Mouse (Mus musculus): Measurements from ENCODE around the gene Hist1h2bk. TPM values are rescaled to one million over a fixed set of nuclear protein-coding genes. Genes with fewer than 3 reads are reported as not detected.

Hist1h2bk gene
- polyA plus RNA-seq, 1 experiment from 2014 or later: 9.5 TPM

DNA sequence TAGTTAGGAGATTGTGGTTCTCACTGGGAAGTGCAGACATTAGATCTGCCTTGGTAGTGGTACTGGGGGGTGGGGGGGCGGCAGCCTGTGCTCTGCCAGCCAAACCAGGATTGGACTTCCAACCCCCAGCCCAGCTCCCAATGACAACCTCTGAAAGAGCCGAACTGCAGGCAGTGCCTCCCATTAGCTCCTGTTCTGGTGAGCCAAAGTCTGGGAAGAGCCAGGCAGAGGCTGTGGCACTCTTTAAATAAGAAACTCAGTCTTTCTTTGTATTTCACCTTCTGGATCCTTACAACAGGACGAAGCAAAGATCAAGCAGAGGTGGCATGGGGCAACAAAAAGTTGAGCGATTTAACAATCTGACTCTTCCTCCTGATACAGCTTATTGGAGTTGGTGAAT is 36.5 kb upstream of the Hist1h2bk start:
- peaks cover 94% of the 10 kb centered on the region for H3K27me3 ChIP-seq
- H3K4me1 ChIP-seq: peaks cover 8% of the 10 kb centered on the region
- no peak overlapping the region for H3K4me3 ChIP-seq
- no peak overlapping the region for H3K27ac ChIP-seq
- WGBS: 38% methylated on average over 4 of the region's 4 CpGs
- ATAC-seq (ENCODE audit: insufficient number of reproducible peaks, insufficient read depth, low FRiP score, low TSS enrichment, low read depth): no peak
- H3K9me3 ChIP-seq: no peaks in the 10 kb centered on the region
- H3K4me2 ChIP-seq: no peak overlapping the region
- no peaks in the 10 kb centered on the region for H3K36me3 ChIP-seq
- H3K9ac ChIP-seq: no peak overlapping the region

DNA sequence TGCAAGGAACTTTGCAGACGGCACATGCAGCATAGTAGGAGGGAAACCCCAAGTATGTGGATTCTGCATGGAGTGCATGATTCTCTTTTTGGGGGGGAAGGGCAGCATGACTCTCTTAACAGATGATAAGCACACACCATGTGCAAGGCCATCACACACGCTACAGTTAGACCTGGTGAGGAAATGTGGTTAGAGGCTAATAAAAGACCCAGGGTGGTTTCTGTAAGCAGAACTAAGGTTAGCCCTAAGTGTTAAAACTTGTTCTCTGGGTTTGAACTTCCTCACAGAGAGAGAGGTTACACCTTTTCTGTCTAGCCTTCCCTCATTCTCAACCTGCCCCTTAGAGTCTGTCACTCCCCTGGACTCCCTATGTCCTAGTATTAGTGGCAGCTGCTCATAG is 34.3 kb upstream of the Hist1h2bk start:
- 47% methylated on average over 2 of the region's 2 CpGs for WGBS
- H3K27me3 ChIP-seq: peaks cover 100% of the 10 kb centered on the region
- ATAC-seq (ENCODE audit: insufficient number of reproducible peaks, insufficient read depth, low FRiP score, low TSS enrichment, low read depth): no peak
- H3K36me3 ChIP-seq: no peaks in the 10 kb centered on the region
- H3K4me1 ChIP-seq: peaks cover 9% of the 10 kb centered on the region
- H3K9ac ChIP-seq: no peak overlapping the region
- no peak overlapping the region for H3K4me3 ChIP-seq
- no peak overlapping the region for H3K27ac ChIP-seq
- no peak overlapping the region for H3K4me2 ChIP-seq
- no peaks in the 10 kb centered on the region for H3K9me3 ChIP-seq

DNA sequence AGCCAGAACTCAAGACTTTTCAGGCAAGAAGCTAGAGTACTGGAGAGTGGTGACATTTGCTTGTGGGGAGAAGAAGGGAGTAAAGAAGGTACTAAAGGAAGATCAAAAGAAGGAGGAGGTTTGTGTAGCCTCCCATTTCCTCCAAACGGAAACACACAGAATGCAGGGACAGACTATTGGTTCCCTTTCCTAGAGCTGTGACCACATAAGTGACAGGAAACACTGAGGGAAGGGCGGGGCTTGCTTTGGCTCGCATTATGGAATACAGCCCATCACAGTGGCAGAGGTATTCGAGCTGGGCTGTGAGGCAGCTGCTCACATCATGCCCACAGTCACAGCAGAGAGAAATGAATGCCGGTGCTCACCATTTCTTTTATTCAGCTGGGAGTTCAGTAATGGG is 33.8 kb upstream of the Hist1h2bk start:
- H3K4me2 ChIP-seq: no peak overlapping the region
- no peaks in the 10 kb centered on the region for H3K9me3 ChIP-seq
- H3K9ac ChIP-seq: no peak overlapping the region
- H3K36me3 ChIP-seq: no peaks in the 10 kb centered on the region
- H3K27me3 ChIP-seq: peaks cover 100% of the 10 kb centered on the region
- ATAC-seq (ENCODE audit: insufficient number of reproducible peaks, insufficient read depth, low FRiP score, low TSS enrichment, low read depth): no peak
- 20% methylated on average over 5 of the region's 5 CpGs for WGBS
- no peak overlapping the region for H3K4me3 ChIP-seq
- no peak overlapping the region for H3K27ac ChIP-seq
- peaks cover 14% of the 10 kb centered on the region for H3K4me1 ChIP-seq

DNA sequence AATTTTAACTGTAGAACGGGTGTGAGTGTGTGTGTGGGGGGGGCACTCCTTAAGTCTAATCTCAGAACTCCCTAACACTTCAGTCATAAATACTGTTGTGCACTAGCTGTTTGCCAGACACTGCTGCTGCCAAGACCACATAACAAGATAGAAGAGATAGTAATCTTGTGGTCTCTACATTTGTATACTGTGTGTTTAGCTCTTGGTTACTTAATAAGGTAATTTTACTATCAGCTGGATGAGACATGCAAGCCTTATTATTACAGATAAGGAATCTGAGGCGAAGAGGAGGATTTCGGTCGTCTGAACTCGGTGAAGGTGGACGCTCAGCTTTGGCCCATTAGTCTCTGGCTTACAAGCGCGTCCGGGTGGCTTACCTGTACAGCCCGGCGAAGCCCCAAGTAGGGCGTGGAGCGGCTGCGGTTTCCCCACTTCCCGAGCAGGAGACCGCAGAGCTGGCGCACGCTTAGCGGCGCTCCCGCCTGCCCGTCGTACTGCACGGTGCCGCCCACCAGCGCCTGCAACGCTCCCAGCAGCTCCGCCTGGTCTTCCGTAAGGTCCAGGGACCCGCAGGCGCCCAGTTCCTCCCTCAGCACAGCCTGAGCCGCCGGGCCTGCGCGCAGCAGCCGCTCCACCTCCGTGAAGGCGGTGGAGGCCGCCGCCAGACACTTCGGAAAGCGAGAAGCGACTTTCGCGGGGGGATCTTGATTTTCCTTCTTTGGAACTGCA is 29.9 kb upstream of the Hist1h2bk start:
- Histone ChIP-seq H3K36me3 (no peaks in the 10 kb centered on the region), H3K9me3 (no peaks in the 10 kb centered on the region), H3K9ac (peak overlapping the region; percentile 68), H3K4me2 (peak overlapping the region; percentile 95), H3K4me1 (peaks cover 18% of the 10 kb centered on the region), H3K4me3 (peak overlapping the region; percentile 59), H3K27me3 (peaks cover 100% of the 10 kb centered on the region), H3K27ac (no peak overlapping the region)
- ATAC-seq (ENCODE audit: insufficient number of reproducible peaks, insufficient read depth, low FRiP score, low TSS enrichment, low read depth): peak; percentile 77
- WGBS: under 1% methylated on average over 45 of the region's 45 CpGs

DNA sequence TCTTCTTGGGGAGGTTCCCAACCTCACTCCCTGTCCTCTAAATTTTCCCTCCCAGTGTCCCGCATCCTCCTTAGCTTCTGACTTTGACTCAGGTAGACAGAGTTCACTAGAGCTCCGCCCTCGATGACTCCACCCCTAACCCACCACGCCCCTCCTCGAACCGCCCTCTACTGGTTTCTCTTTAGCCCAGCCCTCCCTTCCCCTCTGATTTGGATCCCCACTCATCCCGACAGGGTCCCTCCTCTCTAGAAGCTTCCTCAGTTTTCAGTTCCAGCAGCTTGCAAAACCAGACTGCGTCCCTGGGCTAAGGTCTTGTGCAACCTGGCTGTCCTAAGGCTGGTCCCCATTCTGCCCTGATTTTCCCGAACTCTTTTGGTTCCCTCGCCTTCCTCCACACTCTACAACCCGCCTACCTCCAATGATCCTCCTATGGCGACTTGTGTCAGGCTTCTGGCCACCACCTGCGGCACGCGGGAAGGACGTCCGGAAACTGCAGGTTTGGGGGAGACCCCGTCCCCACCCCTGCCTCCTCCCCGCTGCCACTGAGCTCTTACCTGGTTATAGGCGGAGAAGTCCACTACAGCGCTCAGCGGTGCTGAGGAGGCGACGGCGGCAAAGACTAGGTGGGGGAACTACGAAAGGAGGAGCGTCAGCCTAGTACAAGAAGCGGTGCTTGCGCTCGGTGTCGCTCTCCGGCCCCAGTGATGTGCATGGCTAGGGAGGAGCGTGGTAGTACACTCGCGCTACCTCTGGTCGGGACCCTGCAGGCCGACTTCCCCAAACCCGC is 29.1 kb upstream of the Hist1h2bk start:
- peak; percentile 83 for ATAC-seq (ENCODE audit: insufficient number of reproducible peaks, insufficient read depth, low FRiP score, low TSS enrichment, low read depth)
- Histone ChIP-seq H3K4me2 (peak overlapping the region; percentile 95), H3K36me3 (no peaks in the 10 kb centered on the region), H3K4me3 (peak overlapping the region; percentile 59), H3K9me3 (no peaks in the 10 kb centered on the region), H3K9ac (peak overlapping the region; percentile 68), H3K27ac (no peak overlapping the region), H3K4me1 (peaks cover 18% of the 10 kb centered on the region), H3K27me3 (peaks cover 98% of the 10 kb centered on the region)
- WGBS: under 1% methylated on average over 38 of the region's 38 CpGs

DNA sequence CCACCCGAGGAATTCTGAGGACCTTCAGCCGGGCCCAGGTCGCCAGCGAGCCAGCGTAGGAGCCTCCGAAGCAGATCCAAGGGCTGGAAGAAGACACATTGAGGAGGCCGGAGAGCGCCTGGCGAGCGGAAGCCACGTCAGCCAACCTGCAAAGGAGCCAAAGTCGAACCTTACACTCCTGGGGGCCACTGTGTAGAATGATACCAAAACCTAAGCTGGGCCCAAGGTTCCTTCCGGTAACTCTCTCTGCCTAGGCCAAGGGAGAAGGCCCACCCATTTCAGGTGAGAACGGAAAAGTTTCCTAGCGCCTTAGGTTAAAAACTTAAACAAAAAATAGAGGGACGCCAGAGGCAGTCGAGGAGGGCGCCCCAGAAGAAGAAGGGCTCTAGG is 28.6 kb upstream of the Hist1h2bk start:
- no peak for ATAC-seq (ENCODE audit: insufficient number of reproducible peaks, insufficient read depth, low FRiP score, low TSS enrichment, low read depth)
- WGBS: 1% methylated on average over 18 of the region's 18 CpGs
- Histone ChIP-seq H3K9ac (peak overlapping the region; percentile 55; the same call in 1 of the 2 replicates), H3K4me2 (peak overlapping the region; percentile 95), H3K4me1 (peaks cover 18% of the 10 kb centered on the region), H3K4me3 (peak overlapping the region; percentile 59), H3K36me3 (no peaks in the 10 kb centered on the region), H3K27me3 (peaks cover 96% of the 10 kb centered on the region), H3K9me3 (no peaks in the 10 kb centered on the region), H3K27ac (no peak overlapping the region)

DNA sequence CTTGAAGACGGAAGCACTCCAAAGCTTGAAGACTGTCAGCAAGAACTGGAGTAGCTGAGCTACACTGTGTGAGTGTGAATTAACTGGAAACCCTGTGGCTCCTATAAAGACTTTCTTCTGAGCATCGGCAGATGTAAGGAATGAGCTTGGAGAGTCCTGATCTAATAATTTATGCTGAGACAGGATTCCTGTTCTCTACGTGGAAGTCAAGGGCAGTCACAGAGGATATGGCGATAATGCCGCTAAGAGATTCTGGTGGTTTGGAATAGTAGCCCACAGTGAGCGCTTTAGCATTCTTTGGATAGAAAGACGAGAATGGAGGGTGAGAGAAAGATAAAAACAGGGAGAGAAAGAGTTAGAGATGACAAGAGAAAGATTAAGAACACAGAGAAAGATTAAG is 27.8 kb upstream of the Hist1h2bk start:
- H3K4me1 ChIP-seq: peaks cover 18% of the 10 kb centered on the region
- no peak overlapping the region for H3K4me2 ChIP-seq
- WGBS: 47% methylated on average over 7 of the region's 7 CpGs
- H3K9me3 ChIP-seq: no peaks in the 10 kb centered on the region
- no peak overlapping the region for H3K9ac ChIP-seq
- no peak for ATAC-seq (ENCODE audit: insufficient number of reproducible peaks, insufficient read depth, low FRiP score, low TSS enrichment, low read depth)
- H3K27ac ChIP-seq: no peak overlapping the region
- H3K27me3 ChIP-seq: peaks cover 96% of the 10 kb centered on the region
- H3K36me3 ChIP-seq: no peaks in the 10 kb centered on the region
- H3K4me3 ChIP-seq: no peak overlapping the region

DNA sequence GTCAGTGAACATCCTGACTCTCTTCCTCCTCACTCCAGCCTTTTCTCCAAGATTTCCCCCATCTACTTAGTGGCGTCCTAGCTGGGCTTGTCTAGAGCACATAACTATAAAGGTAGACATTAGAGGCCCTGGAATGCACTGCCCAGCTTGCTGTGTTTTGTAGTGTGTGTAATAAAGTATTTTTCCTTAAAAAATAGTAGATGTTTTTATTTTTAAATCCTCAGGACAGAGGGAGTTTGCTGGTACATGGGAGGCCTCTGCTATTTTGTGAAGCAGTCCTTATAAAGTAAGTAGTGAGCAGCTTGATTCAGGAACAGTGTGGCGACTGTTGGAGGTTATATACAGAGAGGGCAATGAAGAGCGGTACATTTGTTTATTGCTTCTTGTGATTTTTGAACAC is 27.0 kb upstream of the Hist1h2bk start:
- H3K4me2 ChIP-seq: no peak overlapping the region
- H3K9ac ChIP-seq: no peak overlapping the region
- 77% methylated on average over 3 of the region's 3 CpGs for WGBS
- no peaks in the 10 kb centered on the region for H3K9me3 ChIP-seq
- H3K4me3 ChIP-seq: no peak overlapping the region
- no peak overlapping the region for H3K27ac ChIP-seq
- no peak for ATAC-seq (ENCODE audit: insufficient number of reproducible peaks, insufficient read depth, low FRiP score, low TSS enrichment, low read depth)
- H3K36me3 ChIP-seq: no peaks in the 10 kb centered on the region
- H3K27me3 ChIP-seq: peaks cover 93% of the 10 kb centered on the region
- peaks cover 18% of the 10 kb centered on the region for H3K4me1 ChIP-seq

DNA sequence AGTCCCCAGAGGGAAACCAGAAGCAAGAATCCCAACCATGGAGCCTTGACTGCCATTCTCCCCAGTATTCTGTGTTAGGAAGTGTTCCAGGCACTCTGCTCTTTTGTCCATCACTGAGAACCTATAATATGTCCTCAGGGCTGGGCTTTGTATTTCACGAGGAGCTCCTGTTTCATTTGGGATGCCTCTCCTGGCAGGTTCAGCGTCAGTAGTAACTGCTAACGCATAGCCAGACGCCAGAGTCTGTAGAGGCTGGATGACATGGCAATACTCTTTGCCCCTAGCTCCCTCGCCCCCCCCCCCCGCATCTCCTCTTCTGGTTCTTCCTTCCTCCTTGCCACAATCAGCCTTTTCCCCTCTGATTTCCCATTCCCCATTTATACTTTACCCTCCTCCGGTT is 26.0 kb upstream of the Hist1h2bk start, which contains the start of gene Prss16:
Gene Prss16, minus strand, starts transcription at position 101 of the 400 bp plus-strand sequence.
- Histone ChIP-seq H3K27ac (no peak within 1 kb of the TSS), H3K9ac (no peak within 1 kb of the TSS), H3K36me3 (no peaks in the 10 kb centered on the region), H3K27me3 (peaks cover 93% of the 10 kb centered on the region), H3K4me1 (peaks cover 22% of the 10 kb centered on the region), H3K4me3 (no peak within 1 kb of the TSS), H3K9me3 (no peaks in the 10 kb centered on the region), H3K4me2 (no peak within 1 kb of the TSS)
- 32% methylated on average over 7 of the region's 7 CpGs for WGBS
- no peak for ATAC-seq (ENCODE audit: insufficient number of reproducible peaks, insufficient read depth, low FRiP score, low TSS enrichment, low read depth)

DNA sequence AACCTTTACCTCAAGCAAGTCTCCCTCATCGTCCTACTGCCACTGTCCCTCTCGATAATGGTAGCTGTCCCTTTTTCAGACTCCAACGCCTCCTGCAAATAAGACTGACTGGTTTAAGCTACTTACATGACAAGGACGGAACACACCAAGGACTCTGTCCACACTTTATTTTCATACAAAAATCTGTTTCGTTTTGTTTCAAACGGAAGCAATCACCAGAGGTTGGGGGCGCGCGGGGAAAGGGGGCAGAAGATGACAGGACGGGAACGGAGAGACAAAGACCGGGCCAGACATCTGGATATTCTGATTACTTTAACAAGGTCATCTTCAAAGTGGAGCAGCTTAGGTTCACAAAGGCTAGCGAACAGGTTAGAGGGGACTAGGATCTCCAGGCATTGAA is 22.0 kb upstream of the Hist1h2bk start:
- Histone ChIP-seq H3K4me3 (no peak overlapping the region), H3K36me3 (no peaks in the 10 kb centered on the region), H3K4me1 (peaks cover 6% of the 10 kb centered on the region; the same call in 1 of the 2 replicates), H3K4me2 (peak overlapping the region; percentile 31; the same call in 1 of the 2 replicates), H3K27ac (no peak overlapping the region), H3K27me3 (peaks cover 86% of the 10 kb centered on the region), H3K9ac (no peak overlapping the region), H3K9me3 (no peaks in the 10 kb centered on the region)
- ATAC-seq (ENCODE audit: insufficient number of reproducible peaks, insufficient read depth, low FRiP score, low TSS enrichment, low read depth): no peak
- WGBS: 23% methylated on average over 13 of the region's 13 CpGs

DNA sequence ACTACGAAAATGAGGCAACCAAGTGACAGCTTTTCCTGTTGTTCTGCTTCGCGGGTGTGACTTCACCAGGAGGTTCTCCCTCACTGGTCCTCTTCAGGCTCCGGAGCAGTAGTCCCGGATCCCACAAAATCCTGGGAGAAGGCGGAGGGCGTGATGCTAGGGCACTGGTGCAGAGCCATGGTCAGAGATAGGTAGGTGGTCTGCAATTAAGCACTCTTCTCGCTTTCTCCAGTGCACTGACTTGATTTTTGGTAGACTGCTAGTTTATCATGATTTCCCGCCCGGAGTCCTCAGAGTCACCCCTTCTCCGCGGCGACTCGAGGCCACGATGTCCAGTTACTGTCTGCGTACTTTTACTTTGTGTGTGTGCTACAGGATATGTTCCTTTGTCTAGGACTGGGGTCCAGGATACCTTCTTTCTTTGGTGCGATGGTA is 21.2 kb upstream of the Hist1h2bk start:
- no peak for ATAC-seq (ENCODE audit: insufficient number of reproducible peaks, insufficient read depth, low FRiP score, low TSS enrichment, low read depth)
- H3K27me3 ChIP-seq: peaks cover 86% of the 10 kb centered on the region
- WGBS: 20% methylated on average over 17 of the region's 17 CpGs
- no peak overlapping the region for H3K27ac ChIP-seq
- H3K9ac ChIP-seq: no peak overlapping the region
- H3K36me3 ChIP-seq: no peaks in the 10 kb centered on the region
- H3K9me3 ChIP-seq: no peaks in the 10 kb centered on the region
- peaks cover 6% of the 10 kb centered on the region; the same call in 1 of the 2 replicates for H3K4me1 ChIP-seq
- peak overlapping the region; percentile 31 for H3K4me2 ChIP-seq
- peak overlapping the region; percentile 19 for H3K4me3 ChIP-seq
